20 mouse cellular contexts compared by ENCODE assay signal in genomic region chr3:135686419-135686818, GRCm38 (mm10). TPM values are rescaled to one million over a fixed set of nuclear protein-coding genes. Genes with fewer than 3 reads are reported as not detected.
A peak's percentile ranks its signal among the peaks of the same experiment; 100 is the strongest.
DNase-seq lines count a peak whose midpoint lies in the region; ATAC-seq lines count a peak whose summit lies in the region.
"Had no signal": no experiment of that assay in that cellular context is flagged by ENCODE, and none has a peak within 500 bp of the region (broad histone marks: within the 10 kb centered on the region; RNA-seq: fewer than 3 reads in every experiment).

No protein-coding gene starts in this region.

- H3K4me1 ChIP-seq in heart, embryonic 10.5 days: peaks cover 65% of the 10 kb centered on the region
- H3K4me1 ChIP-seq in kidney, embryonic 16.5 days (ENCODE audit: insufficient read depth, low read length): peaks cover 47% of the 10 kb centered on the region
- peaks cover 79% of the 10 kb centered on the region for H3K4me1 ChIP-seq in megakaryocyte, embryonic 14.5 days
- H3K4me1 ChIP-seq in midbrain, embryonic 15.5 days: peaks cover 15% of the 10 kb centered on the region
- H3K4me1 ChIP-seq: neural tube, embryonic 12.5 days had no signal

- H3K36me3 ChIP-seq in heart, embryonic 10.5 days: no peaks in the 10 kb centered on the region
- H3K36me3 ChIP-seq in kidney, embryonic 16.5 days (ENCODE audit: insufficient read depth, low read length): 0 out of 2 replicates have a peak, but pooled peaks cover 6% of the 10 kb centered on the region
- no peaks in the 10 kb centered on the region for H3K36me3 ChIP-seq in megakaryocyte, embryonic 14.5 days (replicated peaks; ENCODE audit: low read length)
- H3K36me3 ChIP-seq in midbrain, embryonic 15.5 days (replicated peaks): no peaks in the 10 kb centered on the region
- H3K36me3 ChIP-seq: forebrain, embryonic 12.5 days; neural tube, embryonic 12.5 days had no signal

- H3K9ac ChIP-seq in kidney, embryonic 16.5 days (replicated peaks; ENCODE audit: low read length): no peak overlapping the region
- H3K9ac ChIP-seq in midbrain, embryonic 15.5 days: no peak overlapping the region
- H3K9ac ChIP-seq: forebrain, embryonic 12.5 days; kidney, embryonic 15.5 days; neural tube, embryonic 12.5 days had no signal

- no peaks in the 10 kb centered on the region for H3K9me3 ChIP-seq in heart, embryonic 10.5 days
- no peaks in the 10 kb centered on the region for H3K9me3 ChIP-seq in kidney, embryonic 16.5 days (ENCODE audit: low read length)
- no peaks in the 10 kb centered on the region for H3K9me3 ChIP-seq in megakaryocyte, embryonic 14.5 days
- no peaks in the 10 kb centered on the region for H3K9me3 ChIP-seq in midbrain, embryonic 15.5 days
- H3K9me3 ChIP-seq: forebrain, embryonic 12.5 days; kidney, embryonic 15.5 days; neural tube, embryonic 12.5 days had no signal

- ATAC-seq in kidney, embryonic 16.5 days (ENCODE audit: low FRiP score, low TSS enrichment): 0 out of 2 replicates have a peak, but pooled peaks have one; percentile 43
- ATAC-seq in midbrain, embryonic 15.5 days (replicated peaks): no peak
- ATAC-seq: inflammation-experienced regulatory T-cells, adult 6 months had no signal

- H3K27ac ChIP-seq in heart, embryonic 10.5 days: peak overlapping the region; percentile 81
- no peak overlapping the region for H3K27ac ChIP-seq in kidney, embryonic 16.5 days (ENCODE audit: low read length)
- H3K27ac ChIP-seq in midbrain, embryonic 15.5 days: no peak overlapping the region
- H3K27ac ChIP-seq: forebrain, embryonic 12.5 days; hindbrain, embryonic 10.5 days; kidney, embryonic 15.5 days; layer of hippocampus, adult 2 months; neural tube, embryonic 12.5 days had no signal

- 50% methylated on average over 5 of the region's 5 CpGs for WGBS in heart, embryonic 10.5 days
- 44% methylated on average over 5 of the region's 5 CpGs for WGBS in kidney, embryonic 16.5 days
- WGBS in midbrain, embryonic 15.5 days: 74% methylated on average over 5 of the region's 5 CpGs

- no peak overlapping the region for H3K4me3 ChIP-seq in heart, embryonic 10.5 days
- H3K4me3 ChIP-seq in kidney, embryonic 16.5 days (ENCODE audit: low read length): no peak overlapping the region
- peak overlapping the region; percentile 42 for H3K4me3 ChIP-seq in megakaryocyte, embryonic 14.5 days (replicated peaks)
- no peak overlapping the region for H3K4me3 ChIP-seq in midbrain, embryonic 15.5 days
- H3K4me3 ChIP-seq: forebrain, embryonic 12.5 days; hindbrain, embryonic 10.5 days; kidney, embryonic 15.5 days; layer of hippocampus, adult 2 months; neural tube, embryonic 12.5 days had no signal

- no peak for DNase-seq in heart, embryonic 10.5 days (ENCODE audit: low spot score)
- no peak for DNase-seq in heart, adult 9 months (ENCODE audit: low spot score in 2 of 2)
- DNase-seq in kidney, postnatal 10 days: no peak
- DNase-seq in MEL-GATA-1-ER (ENCODE audit: extremely low read depth, low read depth): peak; percentile 66
- DNase-seq in natural killer cell, adult 2 months (ENCODE audit: low spot score in 2 of 2): no peak
- DNase-seq: adrenal gland, postnatal 25 days; cerebellum, adult 9-10 months; embryo, embryonic 11 days; gastrocnemius, postnatal 14 days; lung, adult 2 months; right cerebral cortex, postnatal 4 days had no signal

- H3K4me2 ChIP-seq in kidney, embryonic 16.5 days (replicated peaks; ENCODE audit: low read depth, low read length): no peak overlapping the region
- no peak overlapping the region for H3K4me2 ChIP-seq in midbrain, embryonic 15.5 days
- H3K4me2 ChIP-seq: forebrain, embryonic 12.5 days; kidney, embryonic 15.5 days; neural tube, embryonic 12.5 days had no signal

- no peaks in the 10 kb centered on the region for H3K27me3 ChIP-seq in heart, embryonic 10.5 days (ENCODE audit: insufficient read depth, poor library complexity, severe bottlenecking)
- no peaks in the 10 kb centered on the region for H3K27me3 ChIP-seq in kidney, embryonic 16.5 days (ENCODE audit: insufficient read depth, low read length)
- no peaks in the 10 kb centered on the region for H3K27me3 ChIP-seq in megakaryocyte, embryonic 14.5 days (replicated peaks)
- H3K27me3 ChIP-seq in midbrain, embryonic 15.5 days (replicated peaks): no peaks in the 10 kb centered on the region
- H3K27me3 ChIP-seq: forebrain, embryonic 12.5 days; kidney, embryonic 15.5 days; neural tube, embryonic 12.5 days had no signal

RNA-seq across cellular contexts. Expression of gene Nfkb1, which starts 4.9 kb away (rescaled TPM):
- 13.2 and 16.0 TPM in 2 replicates for polyA plus RNA-seq in heart, embryonic 10.5 days (2016; fragmentation: Nextera tagmentation; extraction: Ambion mirVana)
- 18.5 and 20.4 TPM in 2 replicates for polyA plus RNA-seq in kidney, embryonic 16.5 days (2015; fragmentation: Nextera tagmentation; extraction: Ambion mirVana)
- 20.8 and 39.8 TPM in 2 replicates for polyA plus RNA-seq in megakaryocyte, embryonic 14.5 days (2012; ENCODE audit: insufficient read depth, low replicate concordance)
- polyA plus RNA-seq in midbrain, embryonic 15.5 days (2015; fragmentation: Nextera tagmentation; extraction: Ambion mirVana): 7.9 and 8.3 TPM in 2 replicates
